Mouse (Mus musculus) liver, postnatal 0 days (tissue): ENCODE results near the gene Ski. TPM values are rescaled to one million over a fixed set of nuclear protein-coding genes. Genes with fewer than 3 reads are reported as not detected.
A peak's percentile ranks its signal among the peaks of the same experiment; 100 is the strongest.

Experiments
- ATAC-seq: fragments of 200-750 bp; cut with Nextera tagmentation; 2 replicates; pipeline ENCODE4 v1.8.0; 2017; ENCODE audit warnings: mild to moderate bottlenecking, moderate library complexity
- DNase-seq: peaks from one replicate; pipeline ENCODE4 v3.0.0-alpha.2; 2016
- H3K27ac ChIP-seq: fragments of 300-500 bp; sonication (generic); 2 replicates; pipeline ENCODE4 v1.5.1; 2014; ENCODE audit warnings: antibody characterized with exemption, moderate library complexity, mild to moderate bottlenecking, low read depth
- H3K27me3 ChIP-seq: fragments of 300-500 bp; sonication (generic); 2 replicates; pipeline ENCODE4 v1.6.1; 2014; ENCODE audit warnings: low read length, control low read depth, mixed read lengths; ENCODE audit not compliant: insufficient read depth
- H3K36me3 ChIP-seq: fragments of 300-500 bp; sonication (generic); replicated peaks from 2 replicates; pipeline ENCODE4 v1.6.1; 2014; ENCODE audit warnings: mild to moderate bottlenecking, control low read depth, low read length, moderate library complexity, mixed read lengths; ENCODE audit not compliant: insufficient read depth
- H3K4me1 ChIP-seq: fragments of 300-500 bp; sonication (generic); 2 replicates; pipeline ENCODE4 v1.6.1; 2014; ENCODE audit warnings: antibody characterized with exemption, mild to moderate bottlenecking, control low read depth; ENCODE audit not compliant: insufficient read depth
- H3K4me2 ChIP-seq: fragments of 300-500 bp; sonication (generic); 2 replicates; pipeline ENCODE4 v1.6.1; 2014; ENCODE audit warnings: low read depth, mild to moderate bottlenecking, low read length, moderate library complexity, mixed read lengths
- H3K4me3 ChIP-seq: fragments of 300-500 bp; sonication (generic); 2 replicates; pipeline ENCODE4 v1.5.1; 2014; ENCODE audit warnings: low read depth, low read length
- H3K9ac ChIP-seq: fragments of 300-500 bp; sonication (generic); replicated peaks from 2 replicates; pipeline ENCODE4 v1.6.1; 2014; ENCODE audit warnings: mild to moderate bottlenecking, moderate library complexity
- H3K9me3 ChIP-seq: fragments of 300-500 bp; sonication (generic); 2 replicates; pipeline ENCODE4 v1.6.1; 2016; ENCODE audit warnings: mild to moderate bottlenecking, control low read depth, low read length, mixed read lengths
- CTCF ChIP-seq: sonication (generic); IDR thresholded peaks from 2 replicates; pipeline ENCODE4 v1.5.1; 2016; ENCODE audit warnings: antibody characterized with exemption, low read depth
- EP300 ChIP-seq: IDR thresholded peaks from 2 replicates; pipeline ENCODE4 v1.6.1; 2016; ENCODE audit warnings: antibody characterized with exemption, low read depth, mild to moderate bottlenecking
- WGBS: fragments of 180-500 bp; shearing (Covaris S2); extraction: QIAGEN DNeasy Blood & Tissue Kit; methylation state at CpG from one replicate; pipeline ENCODE4 v1.1.7; 2014; ENCODE audit not compliant: insufficient replicate concordance; 5-methylcytosine and 5-hydroxymethylcytosine counted together
- polyA plus RNA-seq: library from polyadenylated mRNA; unstranded; fragments of >200 nt; fragmentation: Nextera tagmentation; extraction: Ambion mirVana; gene quantifications from 2 replicates; pipeline ENCODE4 v1.2.1, GENCODE M21; 2015

Gene Ski
- polyA plus RNA-seq, 1 experiment from 2014 or later = 3.5 TPM

DNA sequence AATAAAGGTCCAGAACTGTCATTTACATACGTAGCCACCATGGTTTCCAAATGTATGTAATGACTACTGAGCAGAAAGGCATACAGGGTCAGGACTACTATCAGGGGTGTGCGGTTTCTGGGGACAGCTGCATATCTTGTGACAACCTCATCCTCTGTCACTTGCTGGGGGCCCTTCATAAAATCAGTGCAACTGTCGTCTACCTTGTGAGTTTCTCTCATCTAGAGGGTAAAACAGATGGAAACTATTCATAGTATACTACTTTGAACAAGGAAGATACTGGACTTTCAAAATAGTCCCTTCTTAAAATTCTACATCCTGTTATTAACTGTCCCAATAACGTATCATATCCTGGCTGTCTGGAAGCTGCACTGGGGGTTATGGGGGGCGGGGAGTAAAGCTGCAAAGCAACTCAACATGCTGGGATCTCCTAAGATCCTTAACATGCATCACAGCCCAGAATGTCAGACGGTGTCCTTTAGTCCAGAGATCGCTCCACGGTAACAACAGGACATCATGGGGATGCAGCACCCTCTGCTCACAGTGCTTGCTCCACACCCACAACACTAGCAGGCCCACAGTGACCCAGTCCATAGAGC, 51.7 kb downstream of the Ski start:
- DNase-seq (no peak), ATAC-seq (no peak)
- Histone ChIP-seq H3K27ac (0 out of 2 replicates have a peak overlapping the region, but pooled peaks have one; percentile 0), H3K36me3 (no peaks in the 10 kb centered on the region), H3K4me1 (peaks cover 25% of the 10 kb centered on the region), H3K4me3 (no peak overlapping the region), H3K9me3 (no peaks in the 10 kb centered on the region), H3K27me3 (no peaks in the 10 kb centered on the region), H3K4me2 (no peak overlapping the region), H3K9ac (no peak overlapping the region)
- no peak for TF ChIP-seq EP300
- TF ChIP-seq CTCF = no peak
- WGBS = 63% methylated on average over 8 of the region's 8 CpGs

DNA sequence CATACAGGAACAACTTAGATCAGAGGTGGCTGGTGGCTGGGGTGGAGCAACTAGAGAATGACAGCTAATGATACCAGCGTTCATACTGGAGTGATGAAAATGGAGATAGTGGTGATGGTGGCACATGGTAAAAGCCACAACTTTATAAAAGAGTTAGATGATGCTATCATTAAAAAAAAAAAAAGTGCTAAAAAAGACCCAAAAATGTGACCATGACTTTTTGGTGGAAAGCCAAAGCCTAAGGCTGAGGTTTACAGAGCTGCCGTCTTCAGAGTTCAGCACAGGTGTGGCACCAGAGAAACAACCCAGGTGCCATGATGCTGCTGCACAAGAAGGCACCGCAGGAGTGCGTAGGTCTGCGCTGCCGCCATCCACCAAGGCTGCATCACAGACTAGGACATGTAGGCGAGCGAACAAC, 53.5 kb downstream of the Ski start:
- Histone ChIP-seq H3K4me1 (peaks cover 29% of the 10 kb centered on the region), H3K9ac (no peak overlapping the region), H3K9me3 (no peaks in the 10 kb centered on the region), H3K4me3 (no peak overlapping the region), H3K4me2 (no peak overlapping the region), H3K27me3 (no peaks in the 10 kb centered on the region), H3K27ac (no peak overlapping the region), H3K36me3 (0 out of 2 replicates have a peak, but pooled peaks cover 2% of the 10 kb centered on the region)
- DNase-seq (no peak), ATAC-seq (no peak)
- 87% methylated on average over 8 of the region's 8 CpGs for WGBS
- TF ChIP-seq EP300 = no peak
- TF ChIP-seq CTCF = no peak

DNA sequence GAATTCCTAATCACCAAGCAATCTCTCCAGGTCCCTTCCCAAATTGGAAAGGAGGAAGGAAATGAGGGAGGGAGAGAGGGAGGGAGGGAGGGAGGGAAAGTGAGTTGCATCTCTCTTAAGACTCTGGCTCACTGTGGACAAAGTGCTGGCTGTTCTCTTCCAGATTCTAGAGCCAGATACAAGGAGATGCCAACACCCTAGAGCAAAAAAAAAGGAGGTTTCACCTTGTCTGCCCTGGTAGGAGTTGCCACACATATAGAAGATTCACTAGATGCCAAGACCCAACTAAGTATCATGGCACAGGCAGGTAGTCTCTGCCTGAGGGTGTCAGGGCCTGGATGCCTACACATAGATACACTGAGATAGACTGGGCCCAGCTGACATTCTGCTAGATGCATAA, 56.5 kb downstream of the Ski start:
- no peak overlapping the region for H3K9ac ChIP-seq
- no peak overlapping the region for H3K27ac ChIP-seq
- no peak for TF ChIP-seq CTCF
- TF ChIP-seq EP300 = no peak
- no peak overlapping the region for H3K4me2 ChIP-seq
- peaks cover 39% of the 10 kb centered on the region for H3K4me1 ChIP-seq
- no peaks in the 10 kb centered on the region for H3K27me3 ChIP-seq
- DNase-seq (no peak), ATAC-seq (no peak)
- H3K36me3 ChIP-seq = 0 out of 2 replicates have a peak, but pooled peaks cover 2% of the 10 kb centered on the region
- no peaks in the 10 kb centered on the region for H3K9me3 ChIP-seq
- no peak overlapping the region for H3K4me3 ChIP-seq

- H3K9ac ChIP-seq = no peak overlapping the region
- H3K27me3 ChIP-seq = no peaks in the 10 kb centered on the region
- 0 out of 2 replicates have a peak, but pooled peaks have one; percentile 0 for TF ChIP-seq CTCF
- TF ChIP-seq EP300 = no peak
- no peak overlapping the region for H3K4me3 ChIP-seq
- no peaks in the 10 kb centered on the region for H3K9me3 ChIP-seq
- H3K4me1 ChIP-seq = peaks cover 41% of the 10 kb centered on the region
- no peak overlapping the region; the same call in none of the 2 replicates for H3K27ac ChIP-seq
- no peak overlapping the region for H3K4me2 ChIP-seq
- 61% methylated on average over 6 of the region's 6 CpGs for WGBS
- ATAC-seq (peak; percentile 11; the same call in 1 of the 2 replicates), DNase-seq (peak; percentile 58)
- peaks cover 5% of the 10 kb centered on the region; the same call in 1 of the 2 replicates for H3K36me3 ChIP-seq
Measured at GRCm38 (mm10) chr4:155164550-155164949, 57.8 kb downstream of the Ski start.

- Histone ChIP-seq H3K27ac (peak overlapping the region; percentile 68), H3K27me3 (no peaks in the 10 kb centered on the region), H3K4me3 (no peak overlapping the region), H3K4me1 (peaks cover 41% of the 10 kb centered on the region), H3K36me3 (peaks cover 12% of the 10 kb centered on the region; the same call in 1 of the 2 replicates), H3K9ac (no peak overlapping the region; the same call in 1 of the 2 replicates), H3K4me2 (peak overlapping the region; percentile 14; the same call in 1 of the 2 replicates), H3K9me3 (no peaks in the 10 kb centered on the region)
- no peak for TF ChIP-seq CTCF
- no peak for TF ChIP-seq EP300
- DNase-seq (no peak), ATAC-seq (peak; percentile 28)
- 55% methylated on average over 8 of the region's 8 CpGs for WGBS
Measured at GRCm38 (mm10) chr4:155163685-155164084, 58.7 kb downstream of the Ski start.

DNA sequence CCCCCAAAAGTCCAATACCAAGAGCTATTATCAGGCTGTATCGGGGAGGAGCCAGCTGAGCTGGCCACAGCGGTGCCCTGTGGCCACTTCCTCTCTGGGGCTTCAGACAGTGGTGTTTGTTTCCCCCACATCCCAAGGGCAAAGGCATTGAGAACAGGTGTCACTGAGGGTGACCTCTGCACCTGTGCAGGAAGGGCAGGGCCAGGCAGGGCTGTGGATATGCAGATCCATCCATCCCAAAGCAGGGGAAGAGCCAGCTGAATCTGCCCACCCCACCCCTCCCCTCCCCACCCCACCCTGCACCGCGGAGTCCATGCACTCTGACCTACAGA, 59.1 kb downstream of the Ski start:
- peaks cover 41% of the 10 kb centered on the region for H3K4me1 ChIP-seq
- H3K27ac ChIP-seq = peak overlapping the region; percentile 68
- H3K9ac ChIP-seq = no peak overlapping the region
- no peak overlapping the region for H3K4me3 ChIP-seq
- peak; percentile 51 for DNase-seq
- TF ChIP-seq EP300 = peak; percentile 19; the same call in 1 of the 2 replicates
- 0 out of 2 replicates have a peak, but pooled peaks have one; percentile 8 for TF ChIP-seq CTCF
- H3K9me3 ChIP-seq = no peaks in the 10 kb centered on the region
- 18% methylated on average over 4 of the region's 4 CpGs for WGBS
- H3K27me3 ChIP-seq = no peaks in the 10 kb centered on the region
- H3K36me3 ChIP-seq = peaks cover 16% of the 10 kb centered on the region
- H3K4me2 ChIP-seq = peak overlapping the region; percentile 14; the same call in 1 of the 2 replicates
- peak; percentile 78 for ATAC-seq
